Mouse (Mus musculus) E14TG2a.4 (cell line): ENCODE data around the gene Ccsap.

Source experiments
- H3K27me3 ChIP-seq: 2 replicates; pipeline ENCODE4 v1.6.1; 2014; ENCODE audit warnings: low read length, control low read depth; ENCODE audit not compliant: insufficient read depth
- H3K36me3 ChIP-seq: 2 replicates; pipeline ENCODE4 v1.6.1; 2014; ENCODE audit warnings: low read length, control low read depth; ENCODE audit not compliant: insufficient read depth
- H3K4me1 ChIP-seq: replicated peaks from 2 replicates; pipeline ENCODE4 v1.6.1; 2014; ENCODE audit warnings: low read depth, low read length, control low read depth
- H3K4me3 ChIP-seq: replicated peaks from 2 replicates; pipeline ENCODE4 v1.5.1; 2014; ENCODE audit warnings: mild to moderate bottlenecking, low read length
- H3K9me3 ChIP-seq: 2 replicates; pipeline ENCODE4 v1.6.1; 2014; ENCODE audit warnings: low read length, control low read depth
- CTCF ChIP-seq: conservative IDR thresholded peaks from 2 replicates; pipeline ENCODE4 v1.5.1; 2014; ENCODE audit warnings: low read length
- NANOG ChIP-seq: IDR thresholded peaks from 2 replicates; pipeline ENCODE4 v1.6.1; 2014; ENCODE audit warnings: borderline replicate concordance, low read length, mixed read lengths
- POU5F1 ChIP-seq: IDR thresholded peaks from 2 replicates; pipeline ENCODE4 v1.6.1; 2014; ENCODE audit warnings: low read length, borderline replicate concordance

The Ccsap gene

GRCm38 (mm10) chr8:123808671-123809070 lies 51.3 kb downstream of the Ccsap start:
- H3K4me1 ChIP-seq = peaks cover 81% of the 10 kb centered on the region
- TF ChIP-seq NANOG (no peak), CTCF (no peak), POU5F1 (no peak)
- H3K4me3 ChIP-seq = no peak overlapping the region
- H3K27me3 ChIP-seq = no peaks in the 10 kb centered on the region
- H3K36me3 ChIP-seq = peaks cover 28% of the 10 kb centered on the region
- H3K9me3 ChIP-seq = no peaks in the 10 kb centered on the region

- Histone ChIP-seq H3K36me3 (peaks cover 28% of the 10 kb centered on the region), H3K4me3 (peak overlapping the region; percentile 92), H3K4me1 (peaks cover 74% of the 10 kb centered on the region), H3K9me3 (no peaks in the 10 kb centered on the region), H3K27me3 (no peaks in the 10 kb centered on the region)
- TF ChIP-seq NANOG = no peak
- TF ChIP-seq CTCF = no peak
- no peak for TF ChIP-seq POU5F1
These were observed 52.0 kb downstream of the Ccsap start for GRCm38 (mm10) chr8:123807852-123808573.

GRCm38 (mm10) chr8:123807024-123807431 lies 53.0 kb downstream of the Ccsap start:
- Histone ChIP-seq H3K27me3 (no peaks in the 10 kb centered on the region), H3K36me3 (peaks cover 25% of the 10 kb centered on the region), H3K4me3 (peak overlapping the region; percentile 92), H3K4me1 (peaks cover 64% of the 10 kb centered on the region), H3K9me3 (no peaks in the 10 kb centered on the region)
- no peak for TF ChIP-seq CTCF
- no peak for TF ChIP-seq POU5F1
- TF ChIP-seq NANOG = no peak

GRCm38 (mm10) chr8:123806374-123806935 lies 53.6 kb downstream of the Ccsap start:
- no peaks in the 10 kb centered on the region for H3K27me3 ChIP-seq
- H3K4me1 ChIP-seq = peaks cover 59% of the 10 kb centered on the region
- H3K4me3 ChIP-seq = peak overlapping the region; percentile 92
- H3K36me3 ChIP-seq = peaks cover 25% of the 10 kb centered on the region
- TF ChIP-seq CTCF (no peak), POU5F1 (no peak), NANOG (no peak)
- no peaks in the 10 kb centered on the region for H3K9me3 ChIP-seq

- peaks cover 25% of the 10 kb centered on the region for H3K36me3 ChIP-seq
- H3K27me3 ChIP-seq = no peaks in the 10 kb centered on the region
- peak within 1 kb of the TSS; percentile 92 for H3K4me3 ChIP-seq
- TF ChIP-seq CTCF = no peak
- TF ChIP-seq NANOG = no peak
- no peak for TF ChIP-seq POU5F1
- H3K9me3 ChIP-seq = 0 out of 2 replicates have a peak, but pooled peaks cover 1% of the 10 kb centered on the region
- peaks cover 55% of the 10 kb centered on the region for H3K4me1 ChIP-seq
These were observed 54.2 kb downstream of the Ccsap start, which contains the start of gene Rab4a for GRCm38 (mm10) chr8:123805718-123806373. Gene Rab4a (plus strand): TSS chr8:123805985.

- TF ChIP-seq CTCF = no peak
- Histone ChIP-seq H3K4me3 (peak overlapping the region; percentile 92), H3K4me1 (peaks cover 49% of the 10 kb centered on the region), H3K36me3 (peaks cover 23% of the 10 kb centered on the region), H3K27me3 (no peaks in the 10 kb centered on the region), H3K9me3 (0 out of 2 replicates have a peak, but pooled peaks cover 3% of the 10 kb centered on the region)
These were observed 54.7 kb downstream of the Ccsap start for GRCm38 (mm10) chr8:123805209-123805717.

- no peaks in the 10 kb centered on the region for H3K27me3 ChIP-seq
- peaks cover 19% of the 10 kb centered on the region; the same call in 1 of the 2 replicates for H3K36me3 ChIP-seq
- no peak for TF ChIP-seq CTCF
- no peak for TF ChIP-seq POU5F1
- TF ChIP-seq NANOG = no peak
- 0 out of 2 replicates have a peak, but pooled peaks cover 3% of the 10 kb centered on the region for H3K9me3 ChIP-seq
- no peak overlapping the region for H3K4me3 ChIP-seq
- peaks cover 43% of the 10 kb centered on the region for H3K4me1 ChIP-seq
These were observed 55.4 kb downstream of the Ccsap start for GRCm38 (mm10) chr8:123804586-123804985.

GRCm38 (mm10) chr8:123803639-123804038 lies 56.4 kb downstream of the Ccsap start:
- H3K36me3 ChIP-seq = peaks cover 11% of the 10 kb centered on the region; the same call in 1 of the 2 replicates
- H3K4me3 ChIP-seq = no peak overlapping the region
- peaks cover 34% of the 10 kb centered on the region for H3K4me1 ChIP-seq
- TF ChIP-seq CTCF (no peak), POU5F1 (no peak), NANOG (no peak)
- H3K27me3 ChIP-seq = no peaks in the 10 kb centered on the region
- H3K9me3 ChIP-seq = 0 out of 2 replicates have a peak, but pooled peaks cover 3% of the 10 kb centered on the region

GRCm38 (mm10) chr8:123801538-123801937 lies 58.5 kb downstream of the Ccsap start:
- Histone ChIP-seq H3K27me3 (no peaks in the 10 kb centered on the region), H3K4me3 (no peak overlapping the region), H3K36me3 (no peaks in the 10 kb centered on the region), H3K9me3 (0 out of 2 replicates have a peak, but pooled peaks cover 3% of the 10 kb centered on the region), H3K4me1 (peaks cover 15% of the 10 kb centered on the region)
- TF ChIP-seq POU5F1 (no peak), CTCF (no peak), NANOG (no peak)
